Mouse (Mus musculus): Measurements from ENCODE around the gene Gdap2.

The Gdap2 gene

DNA sequence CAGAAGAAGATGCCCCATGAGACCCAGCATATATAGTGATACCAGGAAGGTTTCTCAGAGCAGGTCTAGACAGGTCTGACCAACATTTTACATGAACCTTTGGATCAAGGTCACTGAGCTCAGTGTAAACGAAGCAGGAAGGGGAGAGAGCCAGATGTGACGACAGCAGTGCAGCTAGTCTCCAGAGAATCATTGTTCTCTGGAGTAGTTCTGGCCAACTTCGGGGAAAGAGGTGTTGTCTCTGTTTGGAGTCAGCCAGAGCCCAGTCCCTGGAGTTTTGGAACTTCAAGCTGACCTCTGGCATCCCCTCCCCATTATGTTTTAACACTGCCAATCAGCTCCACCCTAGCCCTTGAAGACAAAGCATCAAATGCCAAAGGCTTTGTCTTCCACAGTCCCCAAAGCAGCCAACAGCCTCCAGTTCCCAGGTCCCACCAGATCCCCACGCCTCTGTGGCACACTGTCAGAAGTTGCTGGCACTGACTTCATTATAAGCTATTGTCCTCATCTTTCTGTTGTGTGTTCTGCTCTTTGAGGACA is 84.2 kb downstream of the Gdap2 start:
- DNase-seq (ENCODE audit: low spot score): no peak
